Mouse (Mus musculus) CH12.LX (cell line): ENCODE measurements around the gene Ptbp1. TPM values are rescaled to one million over a fixed set of nuclear protein-coding genes. Genes with fewer than 3 reads are reported as not detected.

ENCODE experiments used
- DNase-seq: peaks from one replicate; pipeline ENCODE4 v3.0.0-alpha.2; 2013; ENCODE audit errors: extremely low read depth
- H3K27ac ChIP-seq: 2 replicates; pipeline ENCODE4 v1.5.1; 2012; ENCODE audit warnings: low read depth, mild to moderate bottlenecking, control low read depth, moderate library complexity; ENCODE audit not compliant: insufficient read depth
- H3K27me3 ChIP-seq: replicated peaks from 2 replicates; pipeline ENCODE3; 2012; ENCODE audit warnings: inconsistent platforms
- H3K36me3 ChIP-seq, 2 experiments: replicated peaks in 1 of 2; 2 replicates each; pipeline versions ENCODE3 to v1.6.1; 2012; ENCODE audit warnings: inconsistent platforms in 1 of 2, low read length in 1 of 2, mild to moderate bottlenecking in 1 of 2, mixed read lengths in 1 of 2, moderate library complexity in 1 of 2; ENCODE audit not compliant: control insufficient read depth in 1 of 2, insufficient read depth in 1 of 2
- H3K4me1 ChIP-seq, 2 experiments: 2 replicates each; pipeline ENCODE4 v1.6.1; 2012; ENCODE audit warnings: inconsistent platforms in 1 of 2, moderate library complexity in 1 of 2; ENCODE audit not compliant: insufficient read depth in 2 of 2, control insufficient read depth in 1 of 2
- H3K4me2 ChIP-seq: 2 replicates; pipeline ENCODE4 v1.6.1; 2012; ENCODE audit warnings: low read depth, mild to moderate bottlenecking, control low read depth; ENCODE audit not compliant: poor library complexity, insufficient read depth, severe bottlenecking
- H3K4me3 ChIP-seq, 3 experiments: fragments of 150-350 bp in 1 of 3; sonication (generic) in 1 of 3; replicated peaks in 1 of 3; 2 replicates each; pipeline versions ENCODE3 to v1.5.1; 2011 to 2012; ENCODE audit warnings: low read depth in 2 of 3, low read length in 2 of 3, mild to moderate bottlenecking in 2 of 3, moderate library complexity in 2 of 3, control low read depth in 1 of 3, improper control_type of control experiment in 1 of 3, inconsistent platforms in 1 of 3, mixed read lengths in 1 of 3; ENCODE audit not compliant: poor library complexity in 1 of 3
- H3K79me2 ChIP-seq: replicated peaks from 2 replicates; pipeline ENCODE4 v1.6.1; 2012; ENCODE audit warnings: mild to moderate bottlenecking, moderate library complexity; ENCODE audit not compliant: control insufficient read depth, poor library complexity, insufficient read depth, severe bottlenecking; ENCODE audit errors: extremely low read depth
- H3K9ac ChIP-seq: 2 replicates; pipeline ENCODE4 v1.6.1; 2012; ENCODE audit warnings: low read depth, mild to moderate bottlenecking, control low read depth, moderate library complexity; ENCODE audit not compliant: insufficient read depth
- H3K9me3 ChIP-seq: replicated peaks from 2 replicates; pipeline ENCODE3; 2012; ENCODE audit warnings: low read length, inconsistent platforms, mixed read lengths
- CHD2 ChIP-seq: IDR thresholded peaks from 2 replicates; pipeline ENCODE4 v1.6.1; 2011; ENCODE audit warnings: low read length, improper control_type of control experiment
- E2F4 ChIP-seq: IDR thresholded peaks from 2 replicates; pipeline ENCODE4 v1.6.1; 2011; ENCODE audit warnings: low read depth, low read length, improper control_type of control experiment; ENCODE audit not compliant: insufficient replicate concordance
- ETS1 ChIP-seq: conservative IDR thresholded peaks from 2 replicates; pipeline ENCODE4 v1.6.1; 2012; ENCODE audit warnings: low read depth, mild to moderate bottlenecking, inconsistent platforms, low read length, improper control_type of control experiment, moderate library complexity
- HCFC1 ChIP-seq: IDR thresholded peaks from 2 replicates; pipeline ENCODE4 v1.6.1; 2012; ENCODE audit warnings: low read depth, mild to moderate bottlenecking, inconsistent platforms, low read length, improper control_type of control experiment
- KAT2A ChIP-seq: IDR thresholded peaks from 2 replicates; pipeline ENCODE4 v1.6.1; 2012; ENCODE audit warnings: low read length, improper control_type of control experiment, inconsistent platforms; ENCODE audit not compliant: insufficient replicate concordance
- MAX ChIP-seq: IDR thresholded peaks from 2 replicates; pipeline ENCODE4 v1.6.1; 2011; ENCODE audit warnings: low read length, improper control_type of control experiment
- MAZ ChIP-seq: IDR thresholded peaks from 2 replicates; pipeline ENCODE4 v1.6.1; 2012; ENCODE audit warnings: low read depth, mild to moderate bottlenecking, inconsistent platforms, low read length, improper control_type of control experiment, moderate library complexity
- MXI1 ChIP-seq: IDR thresholded peaks from 2 replicates; pipeline ENCODE4 v1.6.1; 2011; ENCODE audit warnings: mild to moderate bottlenecking, low read depth, low read length, improper control_type of control experiment
- MYC ChIP-seq: IDR thresholded peaks from 2 replicates; pipeline ENCODE4 v1.6.1; 2011; ENCODE audit warnings: low read depth, mild to moderate bottlenecking, improper control_type of control experiment, low read length
- NRF1 ChIP-seq: IDR thresholded peaks from 2 replicates; pipeline ENCODE4 v1.6.1; 2014; ENCODE audit warnings: low read depth, mild to moderate bottlenecking, inconsistent platforms, low read length, improper control_type of control experiment, moderate library complexity
- PAX5 ChIP-seq: IDR thresholded peaks from 2 replicates; pipeline ENCODE4 v1.6.1; 2012; ENCODE audit warnings: low read length, inconsistent platforms, mixed read lengths
- POLR2A ChIP-seq: IDR thresholded peaks from 2 replicates; pipeline ENCODE4 v1.6.1; 2011; ENCODE audit warnings: low read depth, mild to moderate bottlenecking, improper control_type of control experiment, low read length
- POLR2AphosphoS2 ChIP-seq: IDR thresholded peaks from 2 replicates; pipeline ENCODE4 v1.6.1; 2011; ENCODE audit warnings: low read depth, low read length, improper control_type of control experiment
- TBP ChIP-seq: conservative IDR thresholded peaks from 2 replicates; pipeline ENCODE4 v1.6.1; 2011; ENCODE audit warnings: low read depth, low read length, improper control_type of control experiment
- USF2 ChIP-seq: conservative IDR thresholded peaks from 2 replicates; pipeline ENCODE4 v1.6.1; 2011; ENCODE audit warnings: low read depth, low read length, improper control_type of control experiment
- ZMIZ1 ChIP-seq: IDR thresholded peaks from 2 replicates; pipeline ENCODE4 v1.6.1; 2012; ENCODE audit warnings: low read depth, mild to moderate bottlenecking, inconsistent platforms, low read length, improper control_type of control experiment
- ZNF384 ChIP-seq: IDR thresholded peaks from 2 replicates; pipeline ENCODE4 v1.6.1; 2012; ENCODE audit warnings: low read depth, low read length, improper control_type of control experiment, inconsistent platforms
- dilution Hi-C: fragments of 300-500 bp; cut with MboI; formaldehyde crosslinking; loops from 2 replicates; pipeline ENCODE4 v1.14.3; 2020; ENCODE audit warnings: low sequenced_read_pairs; ENCODE audit not compliant: extremely low pct_unique_long_range_greater_than_20kb, extremely low pct_ligation_motif_present
- in situ Hi-C: fragments of 300-500 bp; cut with MboI; formaldehyde crosslinking; loops from 3 replicates; pipeline ENCODE4 v1.14.3; 2019; ENCODE audit warnings: low sequenced_read_pairs, low pct_ligation_motif_present, low pct_unique_long_range_greater_than_20kb, mixed read lengths
- polyA plus RNA-seq: library from polyadenylated mRNA; unstranded; fragments of >175 nt; gene quantifications from 2 replicates; pipeline ENCODE4 v1.2.1, GENCODE M21; 2012; ENCODE audit warnings: low read depth; ENCODE audit not compliant: insufficient read length
- total RNA-seq, 2 experiments: library from RNA; depleted of rRNA; stranded (reverse); fragments of 300-350 nt in 1 of 2; fragments of >200 nt in 1 of 2; gene quantifications; 2 replicates each; pipeline ENCODE4 v1.2.3; 2012 to 2014

Gene Ptbp1
- total and polyA plus RNA-seq, 3 experiments = 252 to 497 (median 284) TPM

DNA sequence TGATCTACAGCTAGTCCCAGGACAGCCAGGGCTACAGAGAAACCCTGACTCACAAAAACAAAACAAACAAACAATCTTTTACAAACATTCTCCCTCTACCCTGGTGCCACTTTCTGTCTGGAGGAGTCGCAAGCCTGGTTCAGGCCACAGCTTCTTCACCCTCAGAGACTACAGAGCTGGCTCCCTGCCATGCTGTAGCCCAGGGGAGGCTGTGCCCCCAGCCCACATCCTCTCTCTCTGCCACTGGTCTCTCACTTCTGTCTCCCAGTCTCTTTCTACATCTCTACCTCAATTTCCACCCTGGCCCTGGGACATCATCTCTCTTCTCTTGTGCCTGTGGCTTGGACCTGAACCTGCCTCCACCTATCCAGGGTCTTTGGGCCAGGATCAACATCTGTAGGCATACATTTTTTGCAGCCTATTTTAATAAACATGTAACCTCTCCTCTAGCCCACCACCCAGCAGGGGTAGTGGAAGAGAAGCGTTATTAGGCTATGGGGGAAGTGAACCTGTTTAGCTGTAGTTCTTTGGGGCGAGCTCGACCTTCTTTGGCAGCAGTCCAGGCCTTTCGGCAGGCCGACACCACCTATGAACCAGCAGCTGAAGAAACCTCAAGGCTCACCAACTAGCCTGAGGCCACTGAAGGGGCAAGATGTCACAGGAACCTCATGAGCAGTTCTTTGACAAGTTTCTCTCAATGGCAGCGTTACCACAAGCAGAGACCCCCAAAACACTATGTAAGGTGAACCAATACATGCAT lies 22.0 kb upstream of the Ptbp1 start:
- dilution Hi-C loops = no loop called here
- no peak overlapping the region for H3K9ac ChIP-seq
- in situ Hi-C loops = loop anchor here (5.0 kb wide), 1 partner anchor 90 kb away; the partner anchor contains the start of gene R3hdm4

DNA sequence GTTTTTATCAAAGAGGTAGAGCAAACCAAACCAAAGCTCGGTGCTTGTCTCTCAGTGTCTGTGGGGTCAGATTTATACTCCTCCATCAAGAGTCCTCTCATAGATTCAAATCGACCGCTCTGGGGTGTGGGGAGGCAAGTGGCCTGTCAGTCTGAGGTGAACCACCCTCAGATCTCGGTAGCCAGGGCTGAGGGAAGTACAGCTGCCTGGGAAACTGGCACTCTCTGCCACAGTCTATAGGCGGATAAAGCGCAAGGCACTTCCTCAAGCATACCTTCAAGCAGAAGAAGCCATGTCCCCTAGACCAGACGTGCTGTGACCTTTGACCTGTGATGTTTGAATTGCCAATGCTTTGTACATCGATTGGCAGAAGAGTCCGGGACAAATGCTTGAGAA lies 21.4 kb upstream of the Ptbp1 start:
- no peaks in the 10 kb centered on the region for H3K79me2 ChIP-seq
- peaks cover 5% of the 10 kb centered on the region for H3K9me3 ChIP-seq
- H3K27ac ChIP-seq = no peak overlapping the region
- in situ Hi-C loops (loop anchor here (5.0 kb wide), 1 partner anchor 90 kb away; the partner anchor contains the start of gene R3hdm4), dilution Hi-C loops (no loop called here)
- no peaks in the 10 kb centered on the region for H3K4me1 ChIP-seq
- no peak for DNase-seq
- no peaks in the 10 kb centered on the region for H3K36me3 ChIP-seq
- peaks cover 42% of the 10 kb centered on the region for H3K27me3 ChIP-seq
- H3K4me2 ChIP-seq = no peak overlapping the region
- H3K4me3 ChIP-seq = no peak overlapping the region
- H3K9ac ChIP-seq = no peak overlapping the region
- TF ChIP-seq MAX = no peak
- no peak for TF ChIP-seq E2F4
- no peak for TF ChIP-seq USF2
- no peak for TF ChIP-seq ZMIZ1
- TF ChIP-seq MAZ = no peak
- TF ChIP-seq MYC = no peak
- no peak for TF ChIP-seq TBP
- no peak for TF ChIP-seq KAT2A
- TF ChIP-seq ZNF384 = no peak
- TF ChIP-seq POLR2AphosphoS2 = no peak

More for the DNA sequence above, 22.0 kb upstream of the Ptbp1 start:
- Histone ChIP-seq H3K27me3 (peaks cover 48% of the 10 kb centered on the region), H3K4me1 (no peaks in the 10 kb centered on the region), H3K27ac (no peak overlapping the region), H3K9me3 (peaks cover 5% of the 10 kb centered on the region), H3K79me2 (no peaks in the 10 kb centered on the region), H3K36me3 (no peaks in the 10 kb centered on the region), H3K4me3 (no peak overlapping the region), H3K4me2 (no peak overlapping the region)
- no peak for DNase-seq
- TF ChIP-seq PAX5 = no peak
- no peak for TF ChIP-seq ETS1
- no peak for TF ChIP-seq POLR2A
- TF ChIP-seq POLR2AphosphoS2 = no peak
- no peak for TF ChIP-seq NRF1
- no peak for TF ChIP-seq CHD2
- no peak for TF ChIP-seq HCFC1
- TF ChIP-seq MXI1 = no peak
- TF ChIP-seq TBP = no peak
